Mouse (Mus musculus): ENCODE data around the gene Med23.

The Med23 gene

DNA sequence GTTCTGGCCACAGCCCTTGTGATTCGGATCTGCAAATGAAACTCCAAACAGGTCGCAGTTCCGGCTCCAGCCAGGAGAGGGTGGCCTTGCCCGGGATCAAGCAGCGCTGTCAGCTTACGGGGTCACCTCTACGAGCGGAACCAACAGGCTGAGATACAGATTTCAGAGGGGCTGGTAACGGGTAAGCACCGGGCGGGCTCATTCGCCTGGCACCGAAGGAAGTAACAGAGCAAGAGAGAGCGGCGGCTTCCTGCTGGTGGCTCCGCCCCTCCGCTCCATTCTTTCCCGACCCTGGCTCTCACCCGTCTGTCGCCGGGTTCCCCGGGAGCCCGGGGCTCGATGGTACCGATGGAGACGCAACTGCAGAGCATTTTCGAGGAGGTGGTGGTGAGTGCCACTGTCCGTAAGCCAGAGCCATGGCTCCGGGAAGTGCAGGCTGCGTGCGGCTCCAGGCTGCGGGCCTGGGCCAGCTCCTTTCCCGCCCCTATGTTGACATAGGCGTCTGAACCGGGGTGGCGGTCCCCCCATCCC lies at the start of gene Med23:
Gene Med23, plus strand, starts transcription at position 227 of the 531 bp plus-strand sequence.
- DNase-seq, result peak; percentile 94

- no peak for DNase-seq
These were observed 47.7 kb upstream of the Med23 start for GRCm38 (mm10) chr10:24821990-24822676.

DNA sequence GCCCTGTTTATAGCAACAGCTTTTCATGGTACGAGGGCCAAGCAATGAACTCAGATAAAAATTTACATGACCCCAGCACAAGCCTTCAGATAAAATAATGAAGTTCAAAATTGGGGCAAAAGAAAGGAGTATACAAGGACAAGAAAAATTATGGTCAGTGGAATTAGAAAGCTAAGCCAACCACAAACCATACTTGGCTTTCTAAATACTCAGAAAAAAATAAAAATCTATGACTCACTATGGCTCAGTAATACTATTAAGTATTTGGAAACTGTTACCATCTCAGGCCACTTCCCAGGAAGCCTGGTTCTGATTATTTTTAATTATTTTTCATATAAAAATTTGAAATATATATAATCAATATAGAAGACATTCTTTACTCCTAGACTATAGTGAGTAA lies 46.9 kb upstream of the Med23 start:
- no peak for DNase-seq

- DNase-seq, result no peak
These were observed 46.5 kb upstream of the Med23 start for GRCm38 (mm10) chr10:24823265-24823664.

DNA sequence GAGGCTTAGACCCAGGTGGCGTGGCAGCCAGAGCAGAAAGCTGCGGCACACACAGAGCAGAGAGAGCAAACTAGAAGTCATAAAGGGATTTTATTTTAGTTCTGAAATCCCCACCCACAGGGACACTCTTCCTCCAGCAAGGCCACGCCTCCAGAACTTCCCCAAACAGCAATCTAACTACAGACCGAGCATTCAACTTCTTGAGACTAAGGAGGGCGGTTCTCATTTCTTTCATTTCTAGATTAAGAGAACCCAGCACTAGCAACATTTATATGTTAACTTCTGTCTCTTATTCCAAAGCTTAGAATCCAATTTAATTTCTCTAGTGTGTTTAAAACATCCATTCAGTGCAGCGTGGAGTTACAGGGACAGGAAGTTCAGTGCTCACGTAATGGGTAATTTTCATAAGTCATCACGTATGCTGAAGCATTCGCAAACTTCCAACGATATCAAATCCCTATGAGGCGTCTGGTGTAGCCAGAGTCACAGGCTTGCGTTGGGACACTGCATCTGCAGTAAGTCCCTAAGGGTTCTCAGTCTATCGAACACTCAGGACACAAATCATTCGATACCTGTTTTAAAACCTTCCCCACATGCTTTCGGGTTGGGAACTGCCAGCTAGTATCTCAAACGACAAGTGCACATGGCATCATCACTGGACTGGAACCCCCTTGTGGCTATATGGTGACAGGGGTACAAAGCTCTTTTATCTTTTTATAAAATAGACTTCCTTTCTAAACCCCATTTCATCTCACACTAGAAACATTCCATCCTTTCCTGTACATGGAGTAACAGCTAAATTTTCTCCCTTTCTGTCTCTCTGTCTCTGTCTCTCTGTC lies 45.9 kb upstream of the Med23 start:
- no peak for DNase-seq

- no peak for DNase-seq
These were observed 45.2 kb upstream of the Med23 start for GRCm38 (mm10) chr10:24824621-24825020.

DNA sequence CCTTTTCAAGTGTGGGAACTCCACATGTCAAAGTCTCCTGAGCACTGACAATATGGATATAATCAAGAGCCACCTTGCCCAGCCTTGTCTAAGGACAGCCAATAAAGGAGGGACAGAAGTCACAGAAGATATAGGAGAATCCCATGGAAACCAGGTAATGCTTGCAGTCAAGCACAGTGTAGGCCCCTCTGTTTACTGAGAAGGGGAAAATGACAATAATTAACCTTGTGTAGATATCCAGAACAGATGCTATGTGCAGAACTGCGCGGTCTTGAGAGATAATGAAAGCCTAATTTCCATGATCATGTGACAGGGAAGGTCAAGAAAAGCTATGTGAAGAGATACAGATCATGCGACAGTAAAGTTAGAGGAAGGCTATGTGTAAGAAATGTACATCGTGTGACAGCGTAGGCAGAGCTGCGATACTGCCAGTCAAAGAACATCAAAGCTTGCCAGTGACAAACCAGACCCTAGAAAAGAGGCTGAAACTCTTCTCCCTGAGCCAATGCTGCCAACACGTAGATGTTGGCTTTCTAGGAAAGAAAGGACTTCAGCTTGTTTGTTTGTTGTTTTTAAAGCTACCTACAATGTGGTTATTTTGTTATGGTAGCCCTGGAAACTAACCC lies 44.2 kb upstream of the Med23 start:
- DNase-seq, result no peak

DNA sequence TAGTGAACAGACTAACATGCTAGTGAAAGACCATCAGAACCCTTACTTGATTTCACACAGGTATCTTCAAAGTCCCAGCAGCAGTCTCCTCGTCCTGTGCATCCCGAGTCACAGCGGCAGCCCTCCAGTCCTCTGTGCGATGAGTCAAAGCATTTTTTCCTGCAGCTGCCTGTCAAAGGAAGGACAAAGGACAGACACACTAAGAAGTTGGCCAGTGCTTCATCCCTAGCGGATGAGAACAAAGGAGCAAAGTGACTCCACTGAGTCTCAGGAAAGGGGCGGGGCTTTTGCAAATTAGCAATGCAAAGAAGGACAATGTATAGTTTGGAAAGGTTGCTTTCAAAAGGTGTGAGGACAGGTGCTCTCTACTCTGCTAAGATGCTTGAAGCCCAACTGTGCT lies 43.7 kb upstream of the Med23 start:
- peak; percentile 46 for DNase-seq

DNA sequence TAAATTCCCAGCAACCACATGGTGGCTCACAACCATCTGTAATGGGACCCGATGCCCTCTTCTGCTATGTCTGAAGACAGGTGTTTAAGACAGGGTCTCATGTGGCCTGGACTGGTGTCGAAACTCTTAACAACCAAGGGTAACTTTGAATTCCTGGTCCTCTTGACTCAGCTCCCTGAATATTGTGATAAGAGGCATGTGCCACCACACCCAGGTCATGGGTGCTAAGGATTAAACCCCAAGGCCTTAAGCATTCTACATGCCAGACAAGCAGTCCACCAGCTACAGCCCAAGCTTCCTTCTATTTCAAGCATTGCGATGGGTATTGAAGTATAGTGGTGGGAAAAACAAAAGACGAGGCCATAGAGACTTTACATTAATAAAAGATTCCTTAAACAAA lies 41.6 kb upstream of the Med23 start:
- DNase-seq, result no peak

DNA sequence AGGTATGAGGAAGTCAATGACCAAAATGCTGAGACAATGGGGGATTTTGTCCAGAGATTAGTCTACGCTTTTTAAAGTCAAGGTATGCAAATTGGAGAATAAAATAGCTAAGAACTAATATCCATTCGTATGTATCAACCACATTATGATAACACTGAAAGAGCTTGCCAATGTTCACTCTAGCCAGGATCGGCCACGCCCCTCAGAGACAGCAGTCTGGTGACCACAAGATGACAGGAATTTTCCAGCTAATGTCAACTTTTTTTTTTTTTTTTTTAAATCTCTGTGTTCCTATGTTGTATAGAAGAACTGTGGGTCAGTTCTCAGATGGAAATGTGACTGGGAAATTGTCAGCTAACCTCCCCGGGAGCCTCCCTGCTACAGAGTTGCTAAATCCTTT lies 39.3 kb upstream of the Med23 start:
- DNase-seq, result no peak

- DNase-seq, result no peak
These were observed 38.2 kb upstream of the Med23 start for GRCm38 (mm10) chr10:24831377-24832095.

DNA sequence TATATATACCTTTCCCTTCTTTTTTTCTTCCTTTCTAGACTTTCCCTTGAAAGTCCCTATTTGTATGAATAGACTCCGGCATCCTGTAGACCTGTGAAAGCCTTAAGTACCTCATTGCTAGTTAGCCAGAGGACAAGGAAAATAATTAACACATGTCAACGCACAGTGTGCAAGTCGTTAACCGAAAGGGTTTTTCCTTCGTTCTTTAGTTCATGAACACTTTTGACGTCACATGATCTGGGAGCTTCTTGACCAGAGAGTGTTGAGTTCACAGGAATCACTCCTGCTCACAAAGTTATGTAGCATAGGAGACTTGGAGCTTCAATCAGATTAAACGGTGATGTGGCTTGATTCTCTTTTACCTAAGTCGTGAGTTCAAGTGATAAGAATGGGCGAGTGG lies 37.5 kb upstream of the Med23 start:
- no peak for DNase-seq

GRCm38 (mm10) chr10:24834634-24835371 lies 35.0 kb upstream of the Med23 start:
- DNase-seq, result peak; percentile 48

DNA sequence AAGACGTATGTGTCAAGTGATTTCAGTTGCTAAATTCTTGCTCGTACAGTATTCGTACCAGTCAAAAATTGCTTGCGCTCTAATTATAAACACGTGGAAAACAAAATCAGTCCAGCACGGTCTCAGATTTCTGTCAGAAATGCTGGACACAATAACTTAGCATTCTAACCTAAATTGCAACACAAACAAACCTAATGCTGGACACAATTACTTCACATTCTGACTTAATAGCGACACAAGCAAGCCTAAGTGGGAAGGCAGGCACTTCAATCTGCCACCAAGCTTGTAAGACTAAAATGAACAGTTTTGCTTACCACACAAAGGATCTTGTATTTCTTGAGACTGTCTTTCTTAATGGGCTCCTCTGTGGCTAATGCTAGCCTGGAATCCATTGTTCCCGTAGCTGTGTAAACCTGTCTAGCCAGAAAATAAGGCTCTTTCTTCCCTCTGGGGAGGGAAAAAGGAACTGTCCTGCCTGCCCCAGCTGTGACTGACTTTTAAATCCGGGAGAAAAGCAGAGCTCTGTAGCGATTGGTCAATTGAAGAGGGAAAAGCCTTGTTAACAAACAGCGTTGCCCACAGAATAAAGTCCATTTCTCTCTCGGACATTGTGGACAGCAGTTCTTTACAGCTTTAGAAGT lies 34.0 kb upstream of the Med23 start:
- DNase-seq, result peak; percentile 69

DNA sequence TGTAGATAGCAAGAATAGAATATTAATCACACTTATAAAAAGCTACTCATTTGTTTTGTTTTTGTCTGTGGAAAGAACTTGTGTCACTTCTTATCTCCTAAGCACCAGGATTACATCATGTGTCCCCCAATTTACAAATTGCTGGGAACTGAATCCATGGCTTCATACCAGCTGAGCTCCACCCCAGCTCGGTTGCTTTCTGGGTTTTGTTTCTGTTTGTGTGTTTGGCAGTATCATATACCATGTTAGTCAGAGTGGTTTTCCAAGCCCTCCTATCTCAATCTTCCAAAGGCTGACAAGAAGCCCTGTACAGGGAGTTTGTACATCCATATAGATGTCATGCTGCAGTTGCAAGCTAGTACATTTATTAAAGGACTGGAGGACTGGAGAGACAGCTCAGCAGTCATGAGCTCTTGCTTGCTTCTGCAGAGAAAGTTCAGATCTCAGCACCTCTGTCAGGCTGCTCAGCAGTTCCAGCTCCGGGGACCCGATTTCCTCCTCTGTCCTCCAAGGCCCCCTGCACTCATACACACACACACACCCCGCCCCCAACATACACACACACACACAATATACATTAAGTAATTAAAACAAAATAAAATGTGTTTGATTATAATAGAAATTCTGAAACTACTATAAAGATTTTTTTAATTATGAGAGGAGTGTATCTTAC lies 33.3 kb upstream of the Med23 start:
- peak; percentile 33 for DNase-seq

DNA sequence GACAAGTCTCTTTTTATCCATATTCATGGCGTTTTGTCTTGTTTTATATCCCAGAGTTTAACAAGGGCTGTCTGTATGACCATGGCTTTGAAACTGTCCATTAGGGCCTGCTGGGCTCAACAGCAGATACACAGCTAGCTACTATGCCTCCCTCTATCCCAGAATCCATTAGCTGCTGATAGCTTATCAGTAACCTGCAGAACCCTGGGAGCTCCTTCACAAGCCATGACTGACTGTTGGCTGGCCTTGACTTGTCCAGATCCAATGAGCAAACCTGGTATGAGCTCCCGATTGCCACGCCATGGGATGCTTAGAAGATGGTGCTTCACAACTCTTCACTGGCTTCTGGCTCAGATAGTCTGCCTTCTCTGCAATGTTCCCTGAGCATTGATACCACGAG lies 29.0 kb upstream of the Med23 start:
- no peak for DNase-seq

GRCm38 (mm10) chr10:24841998-24842397 lies 27.8 kb upstream of the Med23 start:
- no peak for DNase-seq

- DNase-seq, result no peak
These were observed 27.1 kb upstream of the Med23 start, which contains the start of gene Enpp3 for GRCm38 (mm10) chr10:24842676-24843075. Enpp3 (minus strand) TSS chr10:24842823.

DNA sequence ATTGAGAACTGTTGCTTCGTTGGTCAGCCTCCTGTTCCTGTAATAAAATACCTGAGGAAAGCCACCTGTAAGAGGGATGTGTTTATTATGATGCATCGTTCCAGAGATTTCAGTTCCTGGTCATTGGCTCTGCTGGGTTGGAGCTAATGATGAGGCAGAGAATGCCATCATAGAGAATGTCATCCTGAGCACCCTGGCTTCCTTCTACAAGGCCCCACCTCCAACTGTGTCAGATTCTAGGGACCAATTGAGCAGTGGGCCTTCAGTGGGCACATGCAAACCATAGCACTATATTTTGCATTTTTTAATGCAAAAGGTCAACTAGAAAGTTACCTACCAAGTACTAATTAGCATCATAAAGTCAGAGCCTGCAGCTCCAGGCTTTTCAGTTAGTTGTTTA lies 6.6 kb upstream of the Med23 start:
- no peak for DNase-seq

DNA sequence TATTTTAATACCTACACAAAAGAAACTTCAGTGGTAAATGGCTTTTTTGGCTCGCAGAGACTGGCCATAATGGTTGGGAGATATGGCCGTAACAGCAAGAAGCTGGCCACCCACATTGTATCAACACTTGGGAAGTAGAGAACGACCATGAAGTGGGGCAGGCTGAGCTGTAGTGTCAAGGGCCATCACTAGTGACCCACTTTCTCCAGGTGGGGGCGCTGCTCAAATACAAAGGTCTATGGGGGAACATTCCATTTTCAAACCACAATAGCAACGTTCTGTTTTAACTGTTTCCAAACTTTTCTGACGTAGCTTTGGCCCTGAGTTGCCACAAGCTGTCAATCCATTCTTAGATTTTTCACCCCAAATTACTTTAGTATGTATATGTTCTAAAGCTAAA lies 5.4 kb upstream of the Med23 start:
- no peak for DNase-seq

GRCm38 (mm10) chr10:24873624-24874023 lies 3.8 kb downstream of the Med23 start:
- DNase-seq, result peak; percentile 7

Data from embryo, embryonic 11 days (tissue).